Mouse (Mus musculus) bone marrow, adult 2 months (tissue): ENCODE data around the gene Fbln1.

Experiments used
- CTCF ChIP-seq: fragments of 200-500 bp; IDR thresholded peaks from 2 replicates; pipeline ENCODE4 v1.5.1; 2011; ENCODE audit warnings: low read length, control low read depth; ENCODE audit not compliant: control insufficient read depth, insufficient read depth
- POLR2A ChIP-seq: fragments of 200-500 bp; IDR thresholded peaks from 2 replicates; pipeline ENCODE4 v1.6.1; 2011; ENCODE audit warnings: low read depth, mild to moderate bottlenecking, control low read depth, low read length, borderline replicate concordance; ENCODE audit not compliant: control insufficient read depth

- TF ChIP-seq POLR2A (no peak), CTCF (no peak)
These were observed 90.8 kb downstream of the Fbln1 start for GRCm38 (mm10) chr15:85296538-85296937.
